In the genomic region with DNA sequence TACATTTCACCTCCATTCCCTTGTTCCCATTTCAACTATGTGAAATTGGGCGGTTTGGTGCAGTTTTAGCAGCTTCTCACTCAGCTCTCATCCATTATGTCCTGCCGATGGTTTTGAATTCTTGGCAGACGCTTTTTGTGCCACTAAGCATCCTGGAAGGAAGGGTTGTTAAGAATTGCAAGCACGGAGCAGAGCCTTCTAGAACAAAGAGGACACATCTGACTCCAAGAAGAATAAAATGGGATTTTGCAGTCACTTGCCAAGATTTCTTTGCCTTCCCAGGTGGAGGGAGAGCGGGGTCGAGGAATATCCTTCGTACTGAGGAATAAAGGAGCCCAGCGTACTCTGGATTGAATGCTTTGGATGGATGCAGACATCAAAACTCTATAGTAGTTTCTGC, we compare ENCODE assay signal across 20 mouse cellular contexts.
A peak's percentile ranks its signal among the peaks of the same experiment; 100 is the strongest.
DNase-seq lines count a peak whose midpoint lies in the region; ATAC-seq and TF ChIP-seq lines count a peak whose summit lies in the region.
"Had no signal": no experiment of that assay in that cellular context is flagged by ENCODE, and none has a peak within 500 bp of the region (broad histone marks: within the 10 kb centered on the region; RNA-seq: fewer than 3 reads in every experiment).

No protein-coding gene starts in this region.

- H3K4me2 ChIP-seq in forebrain, embryonic 13.5 days = peak overlapping the region; percentile 25
- H3K4me2 ChIP-seq in forebrain, embryonic 12.5 days = no peak overlapping the region
- H3K4me2 ChIP-seq in midbrain, embryonic 12.5 days (replicated peaks) = no peak overlapping the region
- no peak overlapping the region for H3K4me2 ChIP-seq in midbrain, embryonic 11.5 days
- H3K4me2 ChIP-seq in hindbrain, postnatal 0 days (ENCODE audit: low read depth, low read length) = peak overlapping the region; percentile 42
- H3K4me2 ChIP-seq: embryonic facial prominence, embryonic 12.5 days; heart, embryonic 15.5 days; limb, embryonic 15.5 days; liver, embryonic 15.5 days had no signal

- H3K36me3 ChIP-seq in forebrain, embryonic 13.5 days (ENCODE audit: poor library complexity, severe bottlenecking) = no peaks in the 10 kb centered on the region
- H3K36me3 ChIP-seq in forebrain, embryonic 12.5 days (replicated peaks) = no peaks in the 10 kb centered on the region
- H3K36me3 ChIP-seq in midbrain, embryonic 12.5 days = no peaks in the 10 kb centered on the region
- no peaks in the 10 kb centered on the region for H3K36me3 ChIP-seq in midbrain, embryonic 11.5 days (ENCODE audit: control insufficient read depth, insufficient read depth, low read length)
- no peaks in the 10 kb centered on the region for H3K36me3 ChIP-seq in hindbrain, postnatal 0 days (ENCODE audit: insufficient read depth, low read length)
- H3K36me3 ChIP-seq: embryonic facial prominence, embryonic 12.5 days; G1E; heart, embryonic 15.5 days; limb, embryonic 15.5 days; liver, embryonic 15.5 days had no signal

- peak; percentile 66 for ATAC-seq in forebrain, embryonic 13.5 days
- no peak for ATAC-seq in forebrain, embryonic 12.5 days (ENCODE audit: low FRiP score)
- ATAC-seq in midbrain, embryonic 12.5 days (ENCODE audit: low FRiP score, low read depth) = 0 out of 2 replicates have a peak, but pooled peaks have one; percentile 6
- ATAC-seq in midbrain, embryonic 11.5 days (ENCODE audit: low FRiP score) = no peak
- peak; percentile 67 for ATAC-seq in hindbrain, postnatal 0 days

- no peak for DNase-seq in midbrain, embryonic 11.5 days (ENCODE audit: low spot score, missing footprints)
- peak; percentile 53 for DNase-seq in hindbrain, postnatal 0 days (ENCODE audit: low spot score)
- peak; percentile 15 for DNase-seq in telencephalon, adult 2 months (ENCODE audit: low read depth, low spot score)
- no peak for DNase-seq in ovary, postnatal 36 days (ENCODE audit: low spot score)
- no peak for DNase-seq in spleen, postnatal 36 days (ENCODE audit: low spot score in 2 of 2)
- DNase-seq: adrenal gland, postnatal 36 days; cerebellum, adult 8-10 months; gastrocnemius, postnatal 36 days; kidney, adult 11 months; thymus, adult 18-20 months had no signal

- no peak for TF ChIP-seq CTCF in hindbrain, postnatal 0 days (IDR thresholded peaks at IDR 0.05; ENCODE audit: low read depth)

- no peaks in the 10 kb centered on the region for H3K9me3 ChIP-seq in forebrain, embryonic 13.5 days (replicated peaks)
- no peaks in the 10 kb centered on the region for H3K9me3 ChIP-seq in forebrain, embryonic 12.5 days
- H3K9me3 ChIP-seq in midbrain, embryonic 12.5 days = no peaks in the 10 kb centered on the region
- no peaks in the 10 kb centered on the region for H3K9me3 ChIP-seq in midbrain, embryonic 11.5 days (ENCODE audit: control insufficient read depth, low read length)
- H3K9me3 ChIP-seq in hindbrain, postnatal 0 days (ENCODE audit: low read length) = no peaks in the 10 kb centered on the region
- H3K9me3 ChIP-seq: embryonic facial prominence, embryonic 12.5 days; G1E; heart, embryonic 15.5 days; limb, embryonic 15.5 days; liver, embryonic 15.5 days had no signal

- no peak overlapping the region for H3K9ac ChIP-seq in forebrain, embryonic 13.5 days
- no peak overlapping the region for H3K9ac ChIP-seq in forebrain, embryonic 12.5 days
- H3K9ac ChIP-seq in midbrain, embryonic 12.5 days (replicated peaks) = no peak overlapping the region
- no peak overlapping the region for H3K9ac ChIP-seq in midbrain, embryonic 11.5 days (ENCODE audit: low read length)
- H3K9ac ChIP-seq in hindbrain, postnatal 0 days (replicated peaks; ENCODE audit: low read length) = no peak overlapping the region
- H3K9ac ChIP-seq: embryonic facial prominence, embryonic 12.5 days; heart, embryonic 15.5 days; limb, embryonic 15.5 days; liver, embryonic 15.5 days had no signal

- 42% methylated on average over 8 of the region's 8 CpGs for WGBS in forebrain, embryonic 13.5 days
- 47% methylated on average over 8 of the region's 8 CpGs for WGBS in forebrain, embryonic 12.5 days
- WGBS in midbrain, embryonic 12.5 days = 60% methylated on average over 8 of the region's 8 CpGs
- WGBS in midbrain, embryonic 11.5 days = 65% methylated on average over 8 of the region's 8 CpGs
- 26% methylated on average over 8 of the region's 8 CpGs for WGBS in hindbrain, postnatal 0 days

- no peaks in the 10 kb centered on the region for H3K27me3 ChIP-seq in forebrain, embryonic 13.5 days
- H3K27me3 ChIP-seq in forebrain, embryonic 12.5 days = no peaks in the 10 kb centered on the region
- H3K27me3 ChIP-seq in midbrain, embryonic 12.5 days = no peaks in the 10 kb centered on the region
- no peaks in the 10 kb centered on the region for H3K27me3 ChIP-seq in midbrain, embryonic 11.5 days (ENCODE audit: control insufficient read depth, insufficient read depth, low read length)
- H3K27me3 ChIP-seq in hindbrain, postnatal 0 days (ENCODE audit: insufficient read depth, low read length) = no peaks in the 10 kb centered on the region
- H3K27me3 ChIP-seq: embryonic facial prominence, embryonic 12.5 days; heart, embryonic 15.5 days; liver, embryonic 15.5 days had no signal

- H3K4me3 ChIP-seq in forebrain, embryonic 13.5 days = no peak overlapping the region
- no peak overlapping the region for H3K4me3 ChIP-seq in forebrain, embryonic 12.5 days (replicated peaks)
- no peak overlapping the region for H3K4me3 ChIP-seq in midbrain, embryonic 12.5 days
- H3K4me3 ChIP-seq in midbrain, embryonic 11.5 days (ENCODE audit: low read depth, low read length) = no peak overlapping the region
- H3K4me3 ChIP-seq in hindbrain, postnatal 0 days (ENCODE audit: low read length) = peak overlapping the region; percentile 13; the same call in 1 of the 2 replicates
- H3K4me3 ChIP-seq: embryonic facial prominence, embryonic 12.5 days; erythroblast, embryonic 14.5 days; heart, embryonic 15.5 days; limb, embryonic 15.5 days; liver, embryonic 15.5 days had no signal

- H3K27ac ChIP-seq in forebrain, embryonic 13.5 days = no peak overlapping the region
- no peak overlapping the region for H3K27ac ChIP-seq in forebrain, embryonic 12.5 days
- no peak overlapping the region for H3K27ac ChIP-seq in midbrain, embryonic 12.5 days (replicated peaks)
- H3K27ac ChIP-seq in midbrain, embryonic 11.5 days (ENCODE audit: low read depth, low read length) = no peak overlapping the region
- peak overlapping the region; percentile 20; the same call in 1 of the 2 replicates for H3K27ac ChIP-seq in hindbrain, postnatal 0 days
- H3K27ac ChIP-seq: embryonic facial prominence, embryonic 12.5 days; heart, embryonic 15.5 days; limb, embryonic 15.5 days; liver, embryonic 15.5 days; macrophage had no signal

- peaks cover 10% of the 10 kb centered on the region; the same call in 1 of the 2 replicates for H3K4me1 ChIP-seq in forebrain, embryonic 13.5 days
- H3K4me1 ChIP-seq in forebrain, embryonic 12.5 days = no peaks in the 10 kb centered on the region
- no peaks in the 10 kb centered on the region for H3K4me1 ChIP-seq in midbrain, embryonic 12.5 days
- no peaks in the 10 kb centered on the region for H3K4me1 ChIP-seq in midbrain, embryonic 11.5 days (ENCODE audit: control insufficient read depth, insufficient read depth, low read length)
- H3K4me1 ChIP-seq in hindbrain, postnatal 0 days (ENCODE audit: insufficient read depth, low read length) = no peaks in the 10 kb centered on the region
- H3K4me1 ChIP-seq: embryonic facial prominence, embryonic 12.5 days; heart, embryonic 15.5 days; limb, embryonic 15.5 days; liver, embryonic 15.5 days had no signal

Comparison
In these comparisons a context has a peak if more than half of its experiments do, and no peak if none do; other contexts are left out.
1. ATAC-seq: peak in forebrain, embryonic 13.5 days (single experiment), midbrain, embryonic 12.5 days (single experiment) and hindbrain, postnatal 0 days (single experiment); none in forebrain, embryonic 12.5 days (single experiment) and midbrain, embryonic 11.5 days (single experiment).
2. H3K4me2 ChIP-seq: peak in forebrain, embryonic 13.5 days (single experiment) and hindbrain, postnatal 0 days (single experiment); none in forebrain, embryonic 12.5 days (single experiment), midbrain, embryonic 12.5 days (single experiment) and midbrain, embryonic 11.5 days (single experiment).
3. DNase-seq: peak in hindbrain, postnatal 0 days (single experiment) and telencephalon, adult 2 months (single experiment); none in midbrain, embryonic 11.5 days (single experiment), ovary, postnatal 36 days (single experiment) and spleen, postnatal 36 days (0 of 2).